ENCODE assay signal across 8 mouse cellular contexts in genomic region chr12:82397751-82398150, GRCm38 (mm10).
DNase-seq lines count a peak whose midpoint lies in the region.

No protein-coding gene starts in this region.

- intact Hi-C loops in gastrocnemius, postnatal 14 days (cut with DNase I; ENCODE audit: low total_unique reads) = no loop called here

- DNase-seq in gastrocnemius, postnatal 14 days = peak; percentile 52
- DNase-seq in gastrocnemius, adult 18-20 months (ENCODE audit: low spot score) = no peak
- peak; percentile 66 for DNase-seq in right cerebral cortex, adult 18-20 months
- DNase-seq in right cerebral cortex, postnatal 4 days = no peak
- peak; percentile 62 for DNase-seq in kidney, adult 18-20 months
- DNase-seq in yolk sac, embryonic 10.5 days (ENCODE audit: low spot score) = peak; percentile 21
- no peak for DNase-seq in testis, postnatal 14 days (ENCODE audit: low spot score)
- no peak for DNase-seq in frontal cortex, postnatal 25 days (ENCODE audit: low spot score in 2 of 2)

Comparison
In these comparisons a context has a peak if more than half of its experiments do, and no peak if none do; other contexts are left out.
1. DNase-seq: peak in gastrocnemius, postnatal 14 days (single experiment), right cerebral cortex, adult 18-20 months (single experiment), kidney, adult 18-20 months (single experiment) and yolk sac, embryonic 10.5 days (single experiment); none in gastrocnemius, adult 18-20 months (single experiment), right cerebral cortex, postnatal 4 days (single experiment), testis, postnatal 14 days (single experiment) and frontal cortex, postnatal 25 days (0 of 2).